Mouse (Mus musculus): ENCODE results near the gene Gss. TPM values are rescaled to one million over a fixed set of nuclear protein-coding genes. Genes with fewer than 3 reads are reported as not detected.

Gene Gss
- polyA plus RNA-seq, 1 experiment, result 85.3 TPM

DNA sequence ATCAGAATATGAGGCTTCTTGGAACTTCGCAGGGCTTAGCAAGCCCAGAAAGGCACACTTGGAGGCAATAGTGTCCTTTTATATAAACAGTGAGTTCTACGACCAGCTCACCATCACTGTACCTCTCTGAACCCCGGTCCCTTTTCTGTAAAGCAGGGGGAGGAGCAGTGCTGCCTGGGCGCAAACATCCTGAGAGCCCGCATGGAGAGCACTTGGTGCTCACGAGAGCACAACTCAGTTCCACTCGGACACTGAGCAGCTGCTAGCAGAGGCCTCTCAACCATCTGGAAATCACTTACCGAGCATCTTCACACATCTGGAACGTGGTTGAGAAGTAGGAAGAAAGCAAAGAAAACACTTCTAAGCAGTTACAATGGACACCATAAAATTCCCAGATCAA is 16.0 kb downstream of the Gss start:
- H3K27me3 ChIP-seq (ENCODE audit: control insufficient read depth, insufficient read depth, low read length), result no peaks in the 10 kb centered on the region
- WGBS, result 90% methylated on average over 9 of the region's 9 CpGs
- H3K36me3 ChIP-seq (ENCODE audit: control insufficient read depth, insufficient read depth, low read length), result peaks cover 52% of the 10 kb centered on the region
- H3K27ac ChIP-seq (ENCODE audit: insufficient read depth, low read depth, low read length), result no peak overlapping the region
- H3K4me3 ChIP-seq (ENCODE audit: low read depth, low read length), result no peak overlapping the region
- H3K4me1 ChIP-seq (ENCODE audit: control insufficient read depth, insufficient read depth, insufficient read length, low read length), result peaks cover 5% of the 10 kb centered on the region; the same call in 1 of the 2 replicates
- TF ChIP-seq POLR2A (IDR thresholded peaks at IDR 0.05; ENCODE audit: low read depth, low read length) (no peak), CTCF (IDR thresholded peaks at IDR 0.05; ENCODE audit: extremely low read depth, insufficient read length, insufficient replicate concordance, low read depth, low read length) (no peak)

DNA sequence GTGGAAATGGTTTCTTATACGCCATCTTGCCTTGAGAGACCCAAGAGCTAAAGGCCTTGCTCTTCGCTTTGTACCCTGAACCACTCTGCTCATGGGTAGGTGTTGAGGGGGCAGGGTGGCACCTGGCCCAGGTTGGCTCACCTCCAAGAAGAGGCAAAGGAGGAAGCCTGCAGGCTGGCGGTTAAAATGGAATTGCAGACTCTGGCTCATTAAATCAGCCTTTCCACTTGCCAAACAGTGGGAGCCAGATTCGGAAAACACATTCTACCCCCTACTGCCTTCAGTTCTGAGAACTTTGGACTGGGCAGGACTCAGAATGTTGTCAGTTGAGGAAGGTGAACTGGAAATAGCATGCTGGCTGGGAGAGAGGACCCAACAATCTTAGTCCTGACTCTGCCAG is 17.9 kb downstream of the Gss start:
- Histone ChIP-seq H3K27ac (ENCODE audit: insufficient read depth, low read depth, low read length) (peak overlapping the region; percentile 76), H3K4me1 (ENCODE audit: control insufficient read depth, insufficient read depth, insufficient read length, low read length) (peaks cover 10% of the 10 kb centered on the region; the same call in 1 of the 2 replicates), H3K4me3 (ENCODE audit: low read depth, low read length) (no peak overlapping the region), H3K27me3 (ENCODE audit: control insufficient read depth, insufficient read depth, low read length) (no peaks in the 10 kb centered on the region), H3K36me3 (ENCODE audit: control insufficient read depth, insufficient read depth, low read length) (peaks cover 49% of the 10 kb centered on the region)
- TF ChIP-seq POLR2A (IDR thresholded peaks at IDR 0.05; ENCODE audit: low read depth, low read length) (no peak), CTCF (IDR thresholded peaks at IDR 0.05; ENCODE audit: extremely low read depth, insufficient read length, insufficient replicate concordance, low read depth, low read length) (no peak)
- WGBS, result 30% methylated on average over 4 of the region's 4 CpGs

DNA sequence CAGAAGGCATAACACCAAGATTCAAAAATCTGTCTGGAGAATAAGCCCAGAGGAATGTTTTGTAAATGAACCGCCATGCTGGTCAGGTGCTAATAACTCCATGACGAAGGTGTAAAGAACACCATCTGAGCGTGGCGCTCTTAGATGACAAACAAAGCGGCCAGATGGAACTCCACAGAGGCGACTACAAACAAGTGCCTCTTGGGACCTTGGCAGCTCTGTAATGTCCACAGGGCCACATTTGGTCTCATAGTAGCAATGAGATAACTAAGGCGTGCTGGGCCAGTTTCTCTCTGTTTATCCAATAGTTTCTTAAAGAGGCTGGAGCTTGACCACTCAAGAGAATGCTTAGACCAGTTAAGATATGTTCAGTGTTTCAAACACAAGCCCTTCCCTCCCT is 18.6 kb downstream of the Gss start:
- no peak overlapping the region for H3K4me3 ChIP-seq (ENCODE audit: low read depth, low read length)
- TF ChIP-seq CTCF (IDR thresholded peaks at IDR 0.05; ENCODE audit: extremely low read depth, insufficient read length, insufficient replicate concordance, low read depth, low read length) (no peak), POLR2A (IDR thresholded peaks at IDR 0.05; ENCODE audit: low read depth, low read length) (no peak)
- H3K27ac ChIP-seq (ENCODE audit: insufficient read depth, low read depth, low read length), result 0 out of 2 replicates have a peak overlapping the region, but pooled peaks have one; percentile 29
- H3K36me3 ChIP-seq (ENCODE audit: control insufficient read depth, insufficient read depth, low read length), result peaks cover 46% of the 10 kb centered on the region
- WGBS, result 94% methylated on average over 7 of the region's 7 CpGs
- no peaks in the 10 kb centered on the region for H3K27me3 ChIP-seq (ENCODE audit: control insufficient read depth, insufficient read depth, low read length)
- H3K4me1 ChIP-seq (ENCODE audit: control insufficient read depth, insufficient read depth, insufficient read length, low read length), result peaks cover 14% of the 10 kb centered on the region

DNA sequence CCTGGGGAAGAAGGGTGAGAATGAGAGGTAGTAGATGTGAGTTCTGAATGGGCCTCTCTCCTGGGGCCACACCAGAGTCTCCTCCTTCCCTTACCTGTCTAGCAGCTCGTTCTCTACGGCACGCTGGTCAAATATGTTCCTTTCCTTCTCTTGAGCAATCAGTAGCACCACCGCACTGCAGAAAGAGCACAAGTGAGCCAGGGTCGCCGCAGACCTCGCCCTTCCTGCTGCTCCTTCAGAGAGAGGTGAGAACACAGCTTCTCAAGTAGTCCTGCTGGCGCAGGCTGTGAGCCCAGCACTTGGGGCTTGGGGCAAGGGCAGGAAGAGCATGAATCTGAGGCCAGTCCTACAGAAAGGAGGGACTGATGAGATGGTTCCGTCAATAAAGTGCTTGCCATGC is 19.6 kb downstream of the Gss start:
- no peaks in the 10 kb centered on the region for H3K27me3 ChIP-seq (ENCODE audit: control insufficient read depth, insufficient read depth, low read length)
- no peak overlapping the region for H3K4me3 ChIP-seq (ENCODE audit: low read depth, low read length)
- TF ChIP-seq CTCF (IDR thresholded peaks at IDR 0.05; ENCODE audit: extremely low read depth, insufficient read length, insufficient replicate concordance, low read depth, low read length) (no peak), POLR2A (IDR thresholded peaks at IDR 0.05; ENCODE audit: low read depth, low read length) (no peak)
- no peak overlapping the region for H3K27ac ChIP-seq (ENCODE audit: insufficient read depth, low read depth, low read length)
- H3K36me3 ChIP-seq (ENCODE audit: control insufficient read depth, insufficient read depth, low read length), result peaks cover 43% of the 10 kb centered on the region
- WGBS, result 89% methylated on average over 9 of the region's 9 CpGs
- peaks cover 14% of the 10 kb centered on the region for H3K4me1 ChIP-seq (ENCODE audit: control insufficient read depth, insufficient read depth, insufficient read length, low read length)

DNA sequence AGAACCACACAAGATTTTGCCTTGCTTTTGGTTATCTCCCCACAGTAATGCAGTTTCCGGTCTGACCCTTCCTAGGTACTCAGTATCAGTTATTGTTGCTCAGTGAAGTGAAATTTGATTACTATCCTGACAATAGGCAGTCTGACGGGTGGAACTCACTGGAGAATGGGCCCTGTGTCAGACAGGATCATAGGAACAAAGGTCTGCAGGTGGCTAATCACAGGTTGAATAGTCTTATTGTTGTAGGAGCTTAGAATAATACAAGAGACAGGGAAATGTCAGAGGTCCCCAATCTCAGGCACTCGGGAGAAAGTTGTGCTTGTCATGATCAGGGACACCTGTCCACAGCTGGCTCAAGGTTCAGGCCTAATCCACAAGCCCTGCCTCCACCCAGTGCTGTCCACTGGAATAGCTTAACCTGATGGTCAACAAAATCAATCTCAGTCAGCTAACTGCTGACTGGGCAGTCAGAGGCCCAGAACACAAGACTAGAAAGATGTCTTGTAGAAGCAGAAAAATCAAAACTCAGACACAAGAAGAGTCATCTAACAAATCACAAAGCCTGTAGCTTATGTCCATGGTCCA is 23.3 kb downstream of the Gss start:
- H3K27ac ChIP-seq (ENCODE audit: insufficient read depth, low read depth, low read length), result peak overlapping the region; percentile 64
- H3K36me3 ChIP-seq (ENCODE audit: control insufficient read depth, insufficient read depth, low read length), result peaks cover 46% of the 10 kb centered on the region
- no peak for TF ChIP-seq POLR2A (IDR thresholded peaks at IDR 0.05; ENCODE audit: low read depth, low read length)
- no peak for TF ChIP-seq CTCF (IDR thresholded peaks at IDR 0.05; ENCODE audit: extremely low read depth, insufficient read length, insufficient replicate concordance, low read depth, low read length)
- H3K4me3 ChIP-seq (ENCODE audit: low read depth, low read length), result no peak overlapping the region
- WGBS, result 27% methylated on average over 3 of the region's 3 CpGs
- H3K4me1 ChIP-seq (ENCODE audit: control insufficient read depth, insufficient read depth, insufficient read length, low read length), result peaks cover 9% of the 10 kb centered on the region
- H3K27me3 ChIP-seq (ENCODE audit: control insufficient read depth, insufficient read depth, low read length), result no peaks in the 10 kb centered on the region

DNA sequence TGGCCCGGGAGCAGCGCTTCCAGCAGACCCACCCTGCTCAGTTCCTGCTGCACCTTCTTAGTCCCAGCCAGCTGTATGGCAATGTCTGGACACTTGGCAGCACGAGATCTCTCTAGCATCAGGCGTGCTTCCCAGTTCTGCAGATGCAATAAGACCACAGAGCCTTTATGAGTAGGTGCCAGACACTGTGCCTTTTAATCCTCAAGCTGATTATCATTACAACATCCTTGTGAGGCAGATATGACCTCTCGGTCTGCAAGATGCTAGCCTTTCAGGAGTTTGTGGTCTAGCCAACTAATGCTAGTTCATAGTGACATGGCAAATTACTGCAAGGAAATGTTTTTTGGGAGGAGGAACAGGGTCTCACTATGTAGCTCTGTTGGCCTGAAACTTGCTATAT is 24.9 kb downstream of the Gss start:
- no peaks in the 10 kb centered on the region for H3K27me3 ChIP-seq (ENCODE audit: control insufficient read depth, insufficient read depth, low read length)
- TF ChIP-seq POLR2A (IDR thresholded peaks at IDR 0.05; ENCODE audit: low read depth, low read length) (no peak), CTCF (IDR thresholded peaks at IDR 0.05; ENCODE audit: extremely low read depth, insufficient read length, insufficient replicate concordance, low read depth, low read length) (no peak)
- H3K36me3 ChIP-seq (ENCODE audit: control insufficient read depth, insufficient read depth, low read length), result peaks cover 56% of the 10 kb centered on the region
- H3K27ac ChIP-seq (ENCODE audit: insufficient read depth, low read depth, low read length), result no peak overlapping the region
- WGBS, result 67% methylated on average over 5 of the region's 5 CpGs
- H3K4me3 ChIP-seq (ENCODE audit: low read depth, low read length), result no peak overlapping the region
- H3K4me1 ChIP-seq (ENCODE audit: control insufficient read depth, insufficient read depth, insufficient read length, low read length), result peaks cover 9% of the 10 kb centered on the region

DNA sequence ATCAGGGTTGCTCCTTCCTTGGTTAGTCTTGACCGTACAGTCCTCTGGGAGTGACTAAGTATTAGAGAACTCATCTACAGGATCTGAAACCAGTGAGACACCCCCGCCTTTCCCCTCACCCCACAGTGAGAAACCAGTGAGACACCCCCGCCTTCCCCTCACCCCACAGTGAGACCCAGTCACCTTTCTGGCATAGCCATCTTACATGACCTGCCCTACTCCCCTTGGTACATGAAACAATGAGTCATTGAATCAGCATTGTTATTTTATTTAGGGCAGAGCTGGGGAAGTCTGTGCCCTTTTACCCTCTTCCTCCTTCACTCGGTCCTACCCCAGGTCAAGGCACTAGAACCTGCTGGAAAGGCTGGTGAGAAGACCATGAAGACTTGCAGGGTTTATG is 29.7 kb downstream of the Gss start:
- TF ChIP-seq POLR2A (IDR thresholded peaks at IDR 0.05; ENCODE audit: low read depth, low read length) (no peak), CTCF (IDR thresholded peaks at IDR 0.05; ENCODE audit: extremely low read depth, insufficient read length, insufficient replicate concordance, low read depth, low read length) (no peak)
- no peak overlapping the region for H3K27ac ChIP-seq (ENCODE audit: insufficient read depth, low read depth, low read length)
- H3K4me1 ChIP-seq (ENCODE audit: control insufficient read depth, insufficient read depth, insufficient read length, low read length), result no peaks in the 10 kb centered on the region
- no peaks in the 10 kb centered on the region for H3K27me3 ChIP-seq (ENCODE audit: control insufficient read depth, insufficient read depth, low read length)
- WGBS, result 64% methylated on average over 4 of the region's 4 CpGs
- H3K36me3 ChIP-seq (ENCODE audit: control insufficient read depth, insufficient read depth, low read length), result peaks cover 58% of the 10 kb centered on the region
- no peak overlapping the region for H3K4me3 ChIP-seq (ENCODE audit: low read depth, low read length)

Data from small intestine, adult 2 months (tissue).